Mouse (Mus musculus) liver, embryonic 14.5 days (tissue): ENCODE data around the gene Dnal1.

Experiments
- CTCF ChIP-seq: IDR thresholded peaks from 2 replicates; pipeline ENCODE4 v1.5.1; 2016; ENCODE audit warnings: antibody characterized with exemption, low read depth, control low read depth
- EP300 ChIP-seq: IDR thresholded peaks from 2 replicates; pipeline ENCODE4 v1.6.1; 2016; ENCODE audit warnings: antibody characterized with exemption, low read depth

GRCm38 (mm10) chr12:84126899-84127298 is 12.7 kb downstream of the Dnal1 start:
- TF ChIP-seq CTCF (no peak), EP300 (no peak)
